Mouse (Mus musculus) hematopoietic stem cell, adult 5-6 weeks (primary cell): ENCODE results near the gene Commd9. TPM values are rescaled to one million over a fixed set of nuclear protein-coding genes. Genes with fewer than 3 reads are reported as not detected.

Experiments
- ATAC-seq, 2 experiments: fragments of 125-278 bp in 1 of 2; replicated peaks in 1 of 2; 2 replicates each; pipeline ENCODE4 v1.8.0; 2016 to 2017; ENCODE audit warnings: inconsistent platforms in 2 of 2, mild to moderate bottlenecking in 2 of 2, moderate number of reproducible peaks in 2 of 2, low read depth in 1 of 2, moderate TSS enrichment in 1 of 2; ENCODE audit not compliant: low FRiP score in 2 of 2, poor library complexity in 2 of 2, severe bottlenecking in 2 of 2, insufficient read depth in 1 of 2, low TSS enrichment in 1 of 2
- total RNA-seq: library from RNA; stranded (forward); fragments of 172-1452, 232-1000 nt; gene quantifications from 2 replicates; pipeline ENCODE4 v1.2.3, GENCODE M21; 2017

Commd9 gene
- total RNA-seq, 1 experiment from 2014 or later, result 22.1 TPM

DNA sequence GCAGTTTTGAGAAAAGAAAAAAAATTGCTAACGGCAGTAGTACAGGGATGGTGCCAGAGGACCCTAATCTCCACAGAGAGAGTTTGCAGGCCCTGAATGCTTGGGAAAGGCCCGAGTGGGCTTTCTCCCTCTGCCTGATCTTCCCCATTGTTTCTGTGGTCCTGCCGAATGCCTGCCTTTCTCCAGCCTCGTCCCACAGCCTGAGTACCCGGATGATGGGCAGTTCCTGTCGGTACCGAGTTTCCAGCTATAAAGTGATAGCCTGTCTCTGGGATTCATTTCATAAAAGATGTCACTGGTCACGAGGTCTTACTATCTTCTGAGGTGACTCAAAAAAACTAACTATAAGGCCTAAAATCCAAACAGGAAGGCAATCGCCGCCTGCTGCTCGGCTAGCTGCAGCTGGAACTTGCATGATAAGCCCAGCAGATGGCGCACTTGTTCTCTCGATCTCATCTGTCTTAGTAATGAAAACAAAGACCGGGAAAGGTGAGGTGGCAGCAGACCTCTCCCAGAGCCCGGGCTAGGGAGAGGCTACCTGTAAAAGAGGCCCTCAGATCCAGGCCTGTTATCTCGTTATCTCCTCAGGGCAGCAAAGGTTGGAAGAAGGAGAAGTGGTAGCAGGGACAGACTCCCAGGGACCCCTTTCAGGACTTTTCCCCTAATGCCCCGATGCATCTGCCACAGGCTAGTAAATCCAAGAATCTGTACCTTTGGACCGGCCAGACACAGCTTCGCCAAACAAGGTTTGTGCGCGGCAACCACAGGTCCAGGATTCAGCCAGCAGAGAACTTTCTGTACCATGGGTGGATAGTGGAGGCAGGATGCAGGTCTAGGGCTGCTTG is 19.7 kb downstream of the Commd9 start:
- ATAC-seq, result peak; percentile 62 to 76

DNA sequence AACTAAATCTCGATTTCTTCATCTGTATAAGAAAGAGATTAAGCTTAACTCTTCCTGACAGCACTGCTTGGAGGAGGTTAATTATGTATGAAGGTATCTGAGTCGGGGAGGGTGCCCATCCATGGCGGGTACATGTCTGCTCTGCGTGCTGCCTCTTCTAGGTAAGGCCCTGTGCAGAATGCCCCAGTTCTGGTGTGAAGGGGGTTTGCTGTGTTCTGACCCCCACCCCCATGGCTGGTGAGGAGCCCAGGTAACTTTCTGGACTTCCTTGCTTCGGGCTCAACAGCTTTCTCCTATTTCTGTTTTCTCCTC is 20.3 kb downstream of the Commd9 start:
- no peak for ATAC-seq

DNA sequence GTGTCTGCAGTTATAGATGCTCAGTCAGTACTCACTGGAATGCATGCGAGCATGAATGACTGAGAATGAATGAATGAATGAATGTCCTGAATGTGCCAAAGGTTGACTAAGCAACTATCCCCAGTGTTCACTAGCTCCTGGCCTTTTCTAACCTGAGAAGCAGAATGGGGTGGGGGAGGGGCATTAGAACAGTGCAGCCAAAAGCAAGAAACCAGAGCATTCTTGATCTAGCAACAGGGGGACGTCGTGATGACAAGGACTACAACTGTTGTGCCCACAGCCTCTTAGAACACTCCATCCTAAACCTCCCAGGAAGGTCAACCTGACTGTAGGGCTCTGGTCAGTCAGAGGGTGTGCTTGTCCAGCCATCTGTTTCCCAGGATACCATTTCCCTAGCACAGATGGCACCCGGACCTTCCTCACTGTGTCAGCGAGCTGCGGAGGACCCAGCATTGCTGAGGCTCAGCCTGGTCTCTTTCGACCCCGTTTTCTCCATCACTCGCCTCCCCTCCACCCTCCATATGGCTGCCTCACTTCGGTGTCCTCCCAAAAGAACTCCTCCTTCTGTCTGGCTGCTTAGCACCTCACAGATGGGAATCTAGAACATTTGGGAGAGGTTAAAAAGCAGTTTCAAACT is 21.5 kb downstream of the Commd9 start:
- no peak for ATAC-seq

DNA sequence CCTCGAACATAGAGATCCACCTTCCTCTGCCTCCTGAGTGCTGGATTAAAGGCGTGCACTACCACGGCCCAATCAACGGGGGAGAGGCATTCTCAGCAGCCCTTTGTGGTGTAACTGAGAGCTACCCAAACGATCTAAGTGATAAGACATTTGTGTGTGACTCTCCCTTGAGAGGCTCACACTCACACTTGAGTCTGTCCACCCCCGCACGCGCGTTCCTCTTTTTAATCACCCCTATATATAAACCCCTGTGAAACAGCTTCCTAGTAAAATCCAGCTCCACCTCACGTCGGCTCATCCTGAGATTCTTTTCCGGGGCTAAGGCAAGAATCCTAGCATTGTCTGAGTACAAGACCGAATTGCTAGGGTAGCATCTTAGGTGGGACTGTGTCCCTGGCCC is 22.7 kb downstream of the Commd9 start:
- ATAC-seq, result no peak

DNA sequence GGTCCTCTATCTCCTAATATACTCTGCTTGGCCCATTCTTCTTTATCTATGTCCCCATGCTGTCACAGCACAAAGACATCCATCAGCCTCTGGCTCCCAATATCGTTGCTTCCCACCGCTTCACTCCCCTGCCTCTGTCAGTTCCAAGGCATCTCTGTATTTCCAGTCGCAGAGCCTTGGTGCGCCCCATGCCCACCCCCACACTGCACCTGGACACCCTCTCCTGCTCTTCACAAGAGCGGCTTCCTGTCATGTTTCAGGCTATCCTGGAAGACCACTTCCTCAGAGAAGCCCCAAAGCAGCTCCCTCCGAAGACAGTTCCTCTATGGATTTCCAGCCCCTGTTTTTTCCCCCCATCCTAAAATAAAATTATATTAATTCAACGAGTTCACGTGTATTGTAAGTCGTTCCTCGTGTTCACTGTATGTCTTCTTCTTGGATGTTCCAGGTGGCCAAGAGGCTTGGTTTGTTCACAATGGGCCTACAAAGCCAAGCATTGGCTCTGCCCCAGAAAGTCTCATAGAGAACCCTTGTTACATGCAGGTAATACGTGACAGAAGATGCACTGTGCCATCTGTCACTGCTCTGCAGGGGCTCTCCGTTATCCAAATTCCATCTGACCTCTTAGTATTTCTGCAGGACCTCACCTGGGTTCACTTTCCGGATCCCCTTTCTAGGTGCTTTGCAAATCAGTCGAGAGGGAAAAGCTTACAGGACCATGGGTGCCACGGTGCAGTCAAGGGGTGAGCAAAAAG is 23.5 kb downstream of the Commd9 start:
- ATAC-seq, result no peak

DNA sequence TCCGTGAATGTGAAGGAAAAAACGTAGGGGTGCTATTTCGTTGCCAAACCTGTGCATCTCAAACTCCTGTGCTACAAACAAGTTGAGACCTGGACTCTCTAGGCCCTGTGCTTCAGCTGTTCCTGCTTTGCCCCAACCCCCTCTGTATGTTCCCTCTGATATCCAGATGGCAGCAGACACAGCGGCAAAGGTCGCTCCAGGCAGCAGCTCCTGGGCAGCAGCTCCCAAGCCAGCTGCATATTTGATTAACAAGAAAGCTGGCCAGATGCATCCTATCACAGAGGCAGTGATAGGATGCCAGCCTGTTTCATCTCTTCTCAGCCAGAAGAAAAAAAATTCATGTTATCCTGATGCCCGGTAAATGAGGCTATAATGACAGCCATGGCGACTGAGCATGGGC is 32.5 kb downstream of the Commd9 start:
- no peak for ATAC-seq

DNA sequence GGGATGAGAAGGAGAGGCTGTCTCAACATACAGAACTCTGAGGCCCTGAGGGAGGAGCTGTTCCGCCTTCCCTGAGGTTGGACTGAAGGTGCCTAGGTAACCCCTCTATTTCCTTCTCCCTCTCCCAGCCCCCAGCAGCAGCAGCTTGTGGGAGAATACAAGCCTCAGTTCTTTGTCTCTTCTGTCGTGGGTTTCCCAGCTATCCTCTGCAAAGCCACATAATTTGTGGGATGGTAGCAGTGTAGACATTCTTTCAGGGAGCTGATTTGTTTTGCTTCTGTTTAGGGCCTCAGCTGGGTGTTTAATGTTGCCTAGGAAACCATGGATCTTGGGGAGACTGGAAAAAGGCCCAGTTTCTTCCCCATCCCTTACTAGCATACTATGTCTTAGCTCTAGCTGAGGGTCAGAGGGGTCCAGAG is 34.1 kb downstream of the Commd9 start:
- ATAC-seq, result no peak

DNA sequence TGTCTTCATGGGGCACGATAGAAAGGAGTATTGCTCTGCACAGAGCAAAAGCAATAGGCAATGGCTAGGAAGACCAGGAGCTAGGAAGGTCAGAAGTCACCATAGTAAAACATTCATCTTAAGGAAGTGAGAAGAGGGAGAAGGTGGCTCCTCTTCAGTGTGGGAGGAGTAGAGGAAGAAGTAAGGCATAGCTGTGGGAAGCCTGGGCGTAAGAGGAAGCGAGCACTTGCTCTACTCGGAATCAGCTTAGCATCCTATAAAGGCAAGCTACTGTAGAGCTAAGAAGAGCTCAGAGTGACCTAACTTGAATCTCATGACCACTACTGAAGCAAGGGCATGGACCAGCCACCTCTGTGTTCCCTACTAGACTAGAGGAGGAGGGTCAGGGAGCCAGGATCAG is 36.3 kb downstream of the Commd9 start:
- ATAC-seq, result no peak

DNA sequence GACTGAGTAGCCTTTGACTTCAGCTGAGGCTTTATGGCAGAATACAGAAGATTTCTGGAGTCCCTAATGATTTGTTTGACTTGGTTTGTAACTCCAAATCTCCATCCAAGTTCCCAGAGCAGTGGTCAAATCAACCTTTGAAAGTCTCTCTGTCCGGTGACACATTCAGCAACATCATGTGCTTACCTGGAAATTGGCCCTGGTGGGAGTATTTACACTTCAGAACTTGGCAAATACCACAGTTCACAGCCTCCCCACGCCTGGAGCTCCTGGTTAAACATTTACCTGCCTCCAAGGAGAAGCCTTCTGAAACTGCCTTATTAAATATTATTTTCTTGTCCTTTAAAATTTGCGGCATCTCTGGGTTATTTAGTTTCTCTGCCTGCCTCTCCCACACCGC is 37.1 kb downstream of the Commd9 start:
- no peak for ATAC-seq

DNA sequence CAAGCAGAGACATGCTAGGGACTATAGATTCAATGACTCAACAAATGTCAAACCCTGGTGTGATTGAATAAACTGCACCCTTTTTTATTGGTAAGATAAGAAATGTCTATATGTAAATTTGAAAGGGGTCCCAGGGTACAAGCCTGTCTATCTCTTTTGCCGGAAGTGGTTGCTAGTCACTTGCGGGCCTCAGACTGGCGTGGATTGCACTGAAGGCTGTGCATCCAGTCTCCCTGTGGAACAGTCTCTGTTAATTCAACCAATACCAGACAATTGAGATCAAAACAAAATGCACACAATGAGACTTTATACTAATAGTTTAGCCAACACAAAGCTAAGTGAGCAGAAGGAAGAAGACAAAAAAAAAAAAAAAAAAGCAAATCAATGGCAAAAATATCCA is 39.1 kb downstream of the Commd9 start:
- no peak for ATAC-seq

DNA sequence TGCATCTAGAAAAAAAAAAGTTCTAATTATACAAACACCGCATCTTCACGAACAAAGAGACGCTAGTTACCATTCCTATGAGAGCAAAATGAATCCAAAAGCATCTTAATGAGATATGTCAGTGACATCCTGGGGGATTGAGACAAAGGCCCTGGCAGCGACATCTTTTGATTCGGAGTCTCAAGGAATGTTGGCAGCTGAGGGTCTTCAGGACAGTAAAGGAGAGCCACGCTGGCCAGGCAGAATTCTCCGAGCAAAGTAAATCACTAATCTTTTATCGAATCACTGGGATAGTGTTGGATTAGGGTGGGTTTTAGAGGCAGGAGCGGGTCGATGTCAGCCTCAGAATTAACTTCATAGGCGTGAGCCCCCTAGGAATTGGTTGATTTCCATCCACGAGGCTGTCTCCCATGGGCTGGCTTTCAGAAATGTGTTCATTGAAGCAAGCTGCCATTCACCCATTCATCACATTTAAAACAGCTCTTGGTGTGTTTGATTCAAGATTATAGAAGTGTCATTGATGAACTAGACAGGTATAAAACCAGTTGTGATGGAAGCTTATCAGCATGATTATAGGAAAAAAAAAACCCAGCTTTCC is 39.6 kb downstream of the Commd9 start:
- no peak for ATAC-seq

DNA sequence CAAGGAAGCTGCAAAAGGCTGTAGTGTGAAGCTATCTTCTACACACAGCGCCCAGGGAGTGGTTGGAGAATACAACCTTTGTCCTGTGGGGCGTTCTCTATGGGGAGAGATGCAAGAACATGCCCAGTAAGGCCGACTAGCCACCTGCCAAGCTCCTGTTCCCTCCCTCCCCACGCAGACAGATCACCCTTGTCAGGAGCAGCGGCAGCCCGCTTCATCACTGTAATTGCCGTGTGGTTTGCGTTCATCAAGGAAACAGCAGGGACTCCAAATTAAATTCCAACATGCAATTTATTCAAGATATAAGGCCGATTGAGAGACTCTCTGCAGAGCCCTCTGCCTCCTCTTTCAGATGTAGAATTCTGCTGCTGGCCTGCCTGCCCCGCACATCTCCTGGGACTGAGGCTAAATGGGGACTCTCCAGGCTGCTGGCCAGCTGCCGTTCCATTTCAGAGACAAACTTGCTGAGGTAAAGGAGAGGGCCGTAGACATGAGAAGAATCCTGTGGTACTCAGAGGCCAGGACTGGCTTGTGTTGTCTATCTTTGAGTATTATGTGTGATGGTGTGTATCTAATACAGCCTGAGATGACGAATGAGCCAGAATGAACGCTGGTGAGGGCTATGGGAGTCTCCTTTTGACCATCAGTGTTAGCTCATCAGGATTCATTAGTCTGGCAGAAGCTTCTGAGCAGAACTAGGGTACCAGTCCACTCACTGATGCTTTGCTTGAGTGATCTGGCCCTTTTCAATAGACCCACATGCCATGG is 46.3 kb downstream of the Commd9 start:
- no peak for ATAC-seq

DNA sequence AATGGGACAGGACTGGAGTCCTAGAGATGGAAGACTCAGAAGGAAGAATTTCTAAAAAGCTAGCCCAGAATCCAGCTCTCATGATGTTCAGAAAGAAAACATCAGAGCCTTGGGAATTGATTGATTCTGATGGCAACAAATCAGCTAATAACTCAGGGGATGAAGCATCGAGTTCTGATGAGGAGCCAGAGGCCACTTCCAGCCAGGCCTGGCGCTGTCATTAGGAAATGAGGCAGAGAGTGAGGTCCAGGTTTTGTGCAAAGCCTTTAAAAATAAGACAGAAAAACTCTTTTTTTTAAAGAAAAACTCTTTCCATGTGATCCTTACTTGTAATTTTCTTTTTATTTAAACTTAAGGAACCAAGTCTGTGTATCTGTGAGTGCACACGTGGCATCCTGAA is 47.3 kb downstream of the Commd9 start:
- ATAC-seq, result no peak

DNA sequence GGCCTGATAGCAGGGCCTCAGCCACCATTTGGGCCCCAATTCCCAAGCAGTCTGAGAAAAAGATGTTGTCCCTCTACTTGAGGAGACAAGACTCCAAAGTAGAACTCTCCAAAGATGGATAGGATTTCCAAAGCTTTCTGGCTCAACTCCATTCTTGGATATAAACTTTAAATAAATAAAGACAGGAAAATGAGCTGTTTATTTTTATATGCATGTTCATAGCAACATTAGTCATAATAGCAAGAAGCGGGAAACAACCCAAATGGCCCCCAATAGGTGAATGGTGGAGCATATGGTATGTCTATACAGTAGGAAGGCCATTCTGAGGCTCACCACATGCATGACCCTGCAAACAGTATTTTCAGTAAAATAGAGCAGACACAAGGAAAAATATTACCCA is 49.0 kb downstream of the Commd9 start:
- no peak for ATAC-seq

DNA sequence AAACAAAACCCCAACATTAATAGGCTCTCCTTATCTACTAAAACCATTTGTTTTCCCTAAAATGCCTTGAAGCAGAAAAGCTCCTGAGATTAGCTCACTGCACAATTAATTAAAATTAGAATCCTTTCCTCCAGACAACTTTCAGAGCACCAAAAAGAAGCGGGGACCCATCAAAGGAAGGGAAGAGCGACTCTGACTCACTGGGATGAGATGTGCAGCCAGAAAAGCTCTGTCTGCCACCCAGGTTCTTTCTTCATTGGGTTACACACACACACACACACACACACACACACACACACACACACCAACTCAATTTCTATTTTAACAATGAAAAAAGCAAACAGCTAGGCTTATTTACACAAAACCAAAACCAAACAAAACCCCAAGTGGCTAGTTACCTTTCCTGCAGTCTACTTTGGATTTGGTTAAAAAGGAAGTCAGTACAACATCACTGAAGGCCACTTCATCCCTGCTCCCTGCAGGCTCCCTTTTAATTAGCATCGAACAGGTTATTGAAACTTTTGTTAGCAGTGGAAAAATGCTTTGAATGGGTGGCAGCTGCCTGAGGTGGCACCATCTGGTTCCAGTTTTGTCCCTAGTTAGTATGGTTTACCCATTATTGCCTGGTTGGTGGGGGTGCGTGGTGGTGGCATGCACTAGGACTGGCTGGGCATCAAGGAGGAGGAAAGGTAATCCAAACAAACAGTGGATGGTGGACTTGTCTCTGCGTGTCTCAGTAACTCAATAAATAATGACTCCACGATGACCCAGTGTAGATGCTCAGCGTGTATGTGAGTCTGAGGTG is 64.9 kb downstream of the Commd9 start:
- no peak for ATAC-seq
